Mouse (Mus musculus): ENCODE measurements at regions not wholly inside any gene's neighbourhood (a gene's known extent, or its start where the extent isn't known, plus 50 kb on each side); places are given as distances from the start of the nearest gene placed in this dataset.

DNA sequence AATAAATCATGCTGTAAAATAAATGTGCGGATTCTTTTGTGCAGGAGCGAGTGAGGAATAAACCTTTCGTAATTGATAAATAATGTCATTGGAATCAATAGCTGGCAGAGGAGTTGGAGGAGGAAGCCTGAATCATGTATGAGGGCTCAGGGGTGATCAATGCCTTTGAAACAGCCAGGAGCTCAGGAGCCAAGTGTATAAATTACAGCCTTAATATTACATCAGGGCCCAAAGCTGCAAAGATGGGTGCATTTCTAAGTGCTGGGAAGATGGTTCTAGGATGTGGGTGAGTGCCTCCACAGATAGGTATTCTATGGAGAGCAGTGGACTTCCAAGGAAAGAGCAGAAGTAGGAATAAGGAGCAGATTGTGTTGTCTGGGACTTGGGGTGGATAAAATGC is 417.0 kb downstream of the Cdk5rap2 start:
- DNase-seq (ENCODE audit: low spot score) (no peak), ATAC-seq (replicated peaks; ENCODE audit: low FRiP score, low read depth) (no peak)
- Histone ChIP-seq H3K36me3 (ENCODE audit: insufficient read depth, low read length) (no peaks in the 10 kb centered on the region), H3K4me3 (replicated peaks; ENCODE audit: low read depth, low read length) (no peak overlapping the region), H3K9ac (ENCODE audit: low read depth, low read length) (no peak overlapping the region), H3K9me3 (replicated peaks; ENCODE audit: low read length) (no peaks in the 10 kb centered on the region), H3K4me1 (replicated peaks; ENCODE audit: insufficient read depth, low read length) (no peaks in the 10 kb centered on the region), H3K27ac (no peak overlapping the region), H3K27me3 (ENCODE audit: insufficient read depth, low read length) (no peaks in the 10 kb centered on the region), H3K4me2 (ENCODE audit: low read length) (no peak overlapping the region)
- no peak for TF ChIP-seq CTCF (IDR thresholded peaks at IDR 0.05; ENCODE audit: low read depth)
- WGBS = 79% methylated on average over 3 of the region's 3 CpGs

DNA sequence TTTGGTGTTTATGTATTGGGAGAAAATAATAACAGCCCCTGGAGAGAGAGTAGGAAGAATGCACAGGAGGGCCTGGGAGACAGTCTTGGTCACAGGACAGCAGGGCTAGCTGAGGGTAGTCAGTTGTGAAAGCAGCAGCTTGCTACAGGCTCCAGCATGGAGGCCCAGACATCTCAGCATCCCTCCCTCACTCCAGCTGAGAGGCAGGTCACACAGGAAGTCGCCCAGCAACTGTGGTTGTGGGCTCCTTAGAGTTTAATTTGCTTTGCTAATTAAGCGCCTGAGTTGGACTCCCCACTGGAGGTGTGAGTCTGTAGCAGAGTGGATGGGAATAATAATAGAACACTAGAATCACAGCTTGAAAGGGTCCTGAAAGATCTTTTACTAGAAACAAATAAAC is 436.0 kb downstream of the Cdk5rap2 start:
- no peak for TF ChIP-seq CTCF (IDR thresholded peaks at IDR 0.05; ENCODE audit: low read depth)
- WGBS = 50% methylated on average over 2 of the region's 2 CpGs
- ATAC-seq (replicated peaks; ENCODE audit: low FRiP score, low read depth) = no peak

DNA sequence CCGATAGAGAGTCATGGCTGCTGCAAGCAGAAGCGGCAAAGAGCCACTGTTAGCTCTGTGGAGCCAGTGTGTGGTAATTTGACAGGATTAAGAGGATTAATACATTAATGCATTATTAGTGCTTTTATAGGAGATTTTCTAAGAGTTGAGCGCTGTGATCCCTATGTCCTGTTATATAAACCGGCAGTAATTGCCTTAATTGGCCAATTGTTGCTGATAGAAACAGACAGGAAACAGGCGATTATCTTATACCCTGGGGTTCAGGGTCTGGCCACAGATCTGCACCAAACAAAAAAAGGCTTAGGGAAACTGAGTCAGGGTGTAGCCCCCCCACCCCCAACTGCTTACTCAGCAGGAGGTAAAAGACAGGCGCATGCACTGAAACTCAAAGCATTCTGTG is 436.7 kb downstream of the Cdk5rap2 start:
- ATAC-seq (replicated peaks; ENCODE audit: low FRiP score, low read depth) = no peak
- Histone ChIP-seq H3K4me1 (replicated peaks; ENCODE audit: insufficient read depth, low read length) (no peaks in the 10 kb centered on the region), H3K9me3 (replicated peaks; ENCODE audit: low read length) (no peaks in the 10 kb centered on the region), H3K4me3 (replicated peaks; ENCODE audit: low read depth, low read length) (no peak overlapping the region), H3K27ac (no peak overlapping the region), H3K27me3 (ENCODE audit: insufficient read depth, low read length) (no peaks in the 10 kb centered on the region), H3K36me3 (ENCODE audit: insufficient read depth, low read length) (no peaks in the 10 kb centered on the region), H3K9ac (ENCODE audit: low read depth, low read length) (no peak overlapping the region), H3K4me2 (ENCODE audit: low read length) (no peak overlapping the region)
- no peak for DNase-seq (ENCODE audit: low spot score)
- no peak for TF ChIP-seq CTCF (IDR thresholded peaks at IDR 0.05; ENCODE audit: low read depth)
- WGBS = 74% methylated on average over 6 of the region's 6 CpGs

More for the DNA sequence above, 436.0 kb downstream of the Cdk5rap2 start:
- no peaks in the 10 kb centered on the region for H3K27me3 ChIP-seq (ENCODE audit: insufficient read depth, low read length)
- no peak for DNase-seq (ENCODE audit: low spot score)
- H3K27ac ChIP-seq = no peak overlapping the region
- no peak overlapping the region for H3K4me3 ChIP-seq (replicated peaks; ENCODE audit: low read depth, low read length)
- H3K4me2 ChIP-seq (ENCODE audit: low read length) = no peak overlapping the region
- H3K9ac ChIP-seq (ENCODE audit: low read depth, low read length) = no peak overlapping the region
- H3K36me3 ChIP-seq (ENCODE audit: insufficient read depth, low read length) = no peaks in the 10 kb centered on the region
- H3K9me3 ChIP-seq (replicated peaks; ENCODE audit: low read length) = no peaks in the 10 kb centered on the region
- H3K4me1 ChIP-seq (replicated peaks; ENCODE audit: insufficient read depth, low read length) = no peaks in the 10 kb centered on the region

DNA sequence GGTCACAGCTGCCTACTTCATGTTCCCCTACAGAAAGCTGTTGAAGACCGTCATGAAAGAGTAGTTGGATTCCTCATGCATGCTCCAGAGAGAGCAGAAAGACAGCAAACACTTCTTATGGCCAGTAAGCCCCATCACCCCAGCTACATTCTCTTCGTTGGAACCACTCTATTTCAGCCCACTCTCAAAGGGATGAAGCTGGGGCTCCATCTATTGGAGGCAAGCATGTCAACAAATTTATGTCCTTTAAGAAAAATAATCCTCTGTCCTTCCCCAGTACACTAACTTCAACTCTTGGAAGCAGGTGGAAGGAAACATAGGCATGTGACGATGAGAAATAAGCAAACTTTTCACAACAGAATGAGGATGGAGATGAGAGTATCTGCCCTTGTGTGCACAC is 438.5 kb downstream of the Cdk5rap2 start:
- no peak overlapping the region for H3K4me3 ChIP-seq (replicated peaks; ENCODE audit: low read depth, low read length)

DNA sequence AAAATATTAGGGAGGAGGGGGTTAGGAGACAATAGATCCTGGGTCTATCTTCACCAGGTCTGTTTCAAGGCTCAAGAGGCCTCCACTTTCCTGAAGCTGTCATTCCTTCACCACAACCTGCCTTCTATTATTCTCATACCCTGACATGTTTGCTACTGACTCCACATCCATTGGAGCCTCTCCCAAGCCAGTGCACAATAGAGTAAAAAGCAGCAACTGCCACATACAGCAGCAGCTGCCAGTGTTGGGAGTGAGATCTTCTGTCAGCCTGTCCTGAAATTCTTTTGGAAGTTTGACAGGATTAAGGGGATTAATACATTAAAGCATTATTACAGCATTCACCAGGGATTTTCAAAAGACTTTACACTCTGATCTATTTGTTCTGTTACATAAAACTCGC is 441.8 kb downstream of the Cdk5rap2 start:
- Histone ChIP-seq H3K9me3 (replicated peaks; ENCODE audit: low read length) (no peaks in the 10 kb centered on the region), H3K27me3 (ENCODE audit: insufficient read depth, low read length) (no peaks in the 10 kb centered on the region), H3K27ac (no peak overlapping the region), H3K4me1 (replicated peaks; ENCODE audit: insufficient read depth, low read length) (no peaks in the 10 kb centered on the region), H3K4me3 (replicated peaks; ENCODE audit: low read depth, low read length) (no peak overlapping the region), H3K4me2 (ENCODE audit: low read length) (no peak overlapping the region), H3K36me3 (ENCODE audit: insufficient read depth, low read length) (no peaks in the 10 kb centered on the region), H3K9ac (ENCODE audit: low read depth, low read length) (no peak overlapping the region)
- no peak for TF ChIP-seq CTCF (IDR thresholded peaks at IDR 0.05; ENCODE audit: low read depth)
- ATAC-seq (replicated peaks; ENCODE audit: low FRiP score, low read depth) (no peak), DNase-seq (ENCODE audit: low spot score) (no peak)
- WGBS = 90% methylated on average over 1 of the region's 1 CpGs

More for the DNA sequence above, 438.5 kb downstream of the Cdk5rap2 start:
- Histone ChIP-seq H3K36me3 (ENCODE audit: insufficient read depth, low read length) (no peaks in the 10 kb centered on the region), H3K27ac (no peak overlapping the region), H3K4me1 (replicated peaks; ENCODE audit: insufficient read depth, low read length) (no peaks in the 10 kb centered on the region), H3K9me3 (replicated peaks; ENCODE audit: low read length) (no peaks in the 10 kb centered on the region), H3K27me3 (ENCODE audit: insufficient read depth, low read length) (no peaks in the 10 kb centered on the region), H3K4me2 (ENCODE audit: low read length) (no peak overlapping the region), H3K9ac (ENCODE audit: low read depth, low read length) (no peak overlapping the region)
- no peak for ATAC-seq (replicated peaks; ENCODE audit: low FRiP score, low read depth)
- WGBS = 65% methylated on average over 3 of the region's 3 CpGs
- peak; percentile 48 for TF ChIP-seq CTCF (IDR thresholded peaks at IDR 0.05; ENCODE audit: low read depth)
- DNase-seq (ENCODE audit: low spot score) = no peak

Measured in kidney, postnatal 0 days (tissue).